Mouse (Mus musculus): ENCODE measurements at regions not wholly inside any gene's neighbourhood (a gene's known extent, or its start where the extent isn't known, plus 50 kb on each side); places are given as distances from the start of the nearest gene placed in this dataset.
A peak's percentile ranks its signal among the peaks of the same experiment; 100 is the strongest.

DNA sequence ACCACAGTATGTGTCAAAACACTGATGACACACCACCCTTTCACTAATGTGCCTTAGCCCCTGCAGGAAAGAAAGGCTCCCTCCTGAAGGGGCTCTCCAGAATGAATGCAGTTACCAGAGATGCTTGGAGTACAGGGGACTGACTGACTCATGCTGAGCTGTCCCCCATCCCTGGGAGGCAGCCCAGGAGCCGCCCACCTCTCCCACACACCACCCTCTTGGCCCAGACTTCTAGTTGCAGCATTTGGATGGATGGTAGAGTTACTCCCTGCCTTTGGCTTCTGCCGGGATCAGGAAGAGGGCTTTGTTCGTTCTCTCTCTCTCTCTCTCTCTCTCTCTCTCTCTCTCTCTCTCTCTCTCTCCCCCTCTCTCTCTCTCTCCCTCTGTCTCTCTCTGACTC, 53.4 kb upstream of the Jun start:
- peak overlapping the region; percentile 14; the same call in 1 of the 2 replicates for H3K27ac ChIP-seq (ENCODE audit: control insufficient read depth, insufficient read depth, low read length)
- H3K4me3 ChIP-seq (ENCODE audit: control insufficient read depth, insufficient read depth, low read length) = no peak overlapping the region
- 23% methylated on average over 3 of the region's 3 CpGs for WGBS
- no peaks in the 10 kb centered on the region for H3K27me3 ChIP-seq (ENCODE audit: control insufficient read depth, insufficient read depth, low read length)
- DNase-seq = no peak
- TF ChIP-seq POLR2A (IDR thresholded peaks at IDR 0.05; ENCODE audit: control insufficient read depth, extremely low read depth, insufficient read depth, low read length, poor library complexity) (no peak), CTCF (IDR thresholded peaks at IDR 0.05; ENCODE audit: borderline replicate concordance, control insufficient read depth, extremely low read depth, insufficient read depth, low read length, poor library complexity) (no peak)
- peaks cover 14% of the 10 kb centered on the region for H3K4me1 ChIP-seq (replicated peaks; ENCODE audit: control insufficient read depth, insufficient read depth, low read length)
- no peaks in the 10 kb centered on the region for H3K36me3 ChIP-seq (ENCODE audit: control insufficient read depth, insufficient read depth, low read length)

DNA sequence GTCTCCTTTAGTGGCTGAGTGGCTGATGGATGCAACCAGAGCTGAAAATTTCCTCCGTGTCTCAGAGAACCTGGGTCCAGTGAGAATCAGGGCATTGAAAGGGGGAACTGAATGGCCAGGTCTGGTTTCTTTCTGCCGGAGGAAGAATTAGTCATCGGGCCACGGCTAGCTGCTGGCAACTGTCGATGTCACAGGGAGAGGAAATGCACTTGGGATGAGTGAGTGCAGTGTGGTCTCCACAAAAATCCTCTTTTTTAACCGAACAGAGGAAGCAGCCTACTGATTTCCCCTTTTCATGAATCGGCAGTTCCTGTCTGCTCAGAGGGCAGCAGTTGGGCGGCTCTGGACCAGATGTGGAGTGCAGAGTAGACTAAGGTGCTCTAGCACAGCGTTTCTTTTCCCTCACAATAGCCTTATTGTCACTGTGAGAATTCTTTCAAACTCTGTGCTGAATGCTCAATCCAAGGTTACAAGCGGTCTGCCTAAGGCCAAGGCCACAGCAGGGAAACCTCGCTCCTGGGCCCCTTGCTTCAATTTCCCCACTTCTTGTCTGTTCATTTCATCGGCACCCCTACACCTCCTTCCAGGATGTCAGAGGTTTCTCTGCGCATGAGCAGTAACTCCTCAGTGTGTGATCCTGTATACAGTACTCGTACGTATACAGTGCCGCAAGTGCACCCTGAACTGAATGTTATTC, 54.1 kb upstream of the Jun start:
- peak; percentile 71 for DNase-seq
- H3K36me3 ChIP-seq (ENCODE audit: control insufficient read depth, insufficient read depth, low read length) = no peaks in the 10 kb centered on the region
- H3K4me3 ChIP-seq (ENCODE audit: control insufficient read depth, insufficient read depth, low read length) = peak overlapping the region; percentile 19
- no peaks in the 10 kb centered on the region for H3K27me3 ChIP-seq (ENCODE audit: control insufficient read depth, insufficient read depth, low read length)
- peaks cover 14% of the 10 kb centered on the region for H3K4me1 ChIP-seq (replicated peaks; ENCODE audit: control insufficient read depth, insufficient read depth, low read length)
- TF ChIP-seq POLR2A (IDR thresholded peaks at IDR 0.05; ENCODE audit: control insufficient read depth, extremely low read depth, insufficient read depth, low read length, poor library complexity) (no peak), CTCF (IDR thresholded peaks at IDR 0.05; ENCODE audit: borderline replicate concordance, control insufficient read depth, extremely low read depth, insufficient read depth, low read length, poor library complexity) (no peak)
- H3K27ac ChIP-seq (ENCODE audit: control insufficient read depth, insufficient read depth, low read length) = peak overlapping the region; percentile 39; the same call in 1 of the 2 replicates
- 3% methylated on average over 16 of the region's 16 CpGs for WGBS

DNA sequence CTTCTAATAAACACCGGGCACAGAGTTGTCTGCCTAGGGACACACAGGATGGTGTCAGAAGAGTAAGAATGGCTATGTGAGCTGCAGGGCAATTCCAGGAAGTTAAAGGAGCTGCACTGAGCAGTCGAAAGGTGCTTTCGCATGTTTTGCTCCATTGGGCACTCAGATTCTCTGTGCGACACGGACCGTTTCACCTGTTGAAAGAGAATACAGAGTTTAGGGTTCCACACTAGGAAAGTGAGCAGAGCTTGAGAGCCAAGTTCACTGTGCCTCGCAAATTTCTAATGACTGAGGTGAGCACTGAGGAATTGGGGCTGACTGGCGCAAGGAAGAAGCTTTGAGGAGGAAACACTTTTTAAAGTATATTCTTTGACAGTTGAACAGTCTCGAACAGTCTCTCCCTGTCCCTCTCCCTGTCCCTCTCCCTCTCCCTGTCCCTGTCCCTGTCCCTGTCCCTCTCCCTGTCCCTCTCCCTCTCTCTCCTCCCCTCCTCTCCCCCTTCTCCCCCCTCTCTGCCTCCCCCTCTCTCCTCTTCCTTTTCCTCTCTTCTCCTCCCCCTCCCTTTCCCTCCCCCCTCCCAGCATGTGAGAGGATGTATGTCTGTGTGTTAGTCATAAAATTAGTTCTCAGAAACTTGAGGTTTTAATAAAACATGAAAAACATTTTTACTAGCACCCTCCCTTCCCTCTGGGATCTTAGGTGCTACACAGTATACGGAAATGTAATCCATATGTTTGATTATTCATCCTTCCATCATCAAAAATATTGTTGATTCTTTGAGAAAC, 55.1 kb upstream of the Jun start:
- H3K27ac ChIP-seq (ENCODE audit: control insufficient read depth, insufficient read depth, low read length) = peak overlapping the region; percentile 45; the same call in 1 of the 2 replicates
- H3K27me3 ChIP-seq (ENCODE audit: control insufficient read depth, insufficient read depth, low read length) = no peaks in the 10 kb centered on the region
- peak; percentile 18 for DNase-seq
- no peaks in the 10 kb centered on the region for H3K36me3 ChIP-seq (ENCODE audit: control insufficient read depth, insufficient read depth, low read length)
- TF ChIP-seq POLR2A (IDR thresholded peaks at IDR 0.05; ENCODE audit: control insufficient read depth, extremely low read depth, insufficient read depth, low read length, poor library complexity) (no peak), CTCF (IDR thresholded peaks at IDR 0.05; ENCODE audit: borderline replicate concordance, control insufficient read depth, extremely low read depth, insufficient read depth, low read length, poor library complexity) (no peak)
- peak overlapping the region; percentile 47 for H3K4me3 ChIP-seq (ENCODE audit: control insufficient read depth, insufficient read depth, low read length)
- H3K4me1 ChIP-seq (replicated peaks; ENCODE audit: control insufficient read depth, insufficient read depth, low read length) = peaks cover 14% of the 10 kb centered on the region
- 14% methylated on average over 10 of the region's 10 CpGs for WGBS

DNA sequence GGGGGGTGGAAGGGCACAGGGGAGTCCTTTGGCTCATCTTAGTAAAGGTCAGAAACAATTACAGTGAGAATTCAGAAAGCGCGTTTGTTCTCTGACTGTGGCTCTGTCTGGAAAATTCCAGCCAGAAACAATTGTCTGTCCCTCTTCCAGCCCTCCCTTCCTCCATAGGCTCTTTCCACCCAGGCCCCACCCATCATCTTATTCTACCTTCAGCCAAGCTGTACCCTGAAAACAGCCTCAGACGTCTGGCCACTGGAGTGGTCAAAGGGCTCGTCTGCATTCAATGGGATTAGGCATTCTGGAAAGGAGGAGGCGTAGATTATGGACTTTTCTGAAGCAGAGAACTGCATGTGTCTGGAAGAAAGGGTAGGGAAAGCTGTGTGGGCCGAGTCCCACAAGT, 56.8 kb upstream of the Jun start:
- Histone ChIP-seq H3K4me3 (ENCODE audit: control insufficient read depth, insufficient read depth, low read length) (no peak overlapping the region), H3K27ac (ENCODE audit: control insufficient read depth, insufficient read depth, low read length) (no peak overlapping the region), H3K27me3 (ENCODE audit: control insufficient read depth, insufficient read depth, low read length) (no peaks in the 10 kb centered on the region), H3K4me1 (replicated peaks; ENCODE audit: control insufficient read depth, insufficient read depth, low read length) (peaks cover 14% of the 10 kb centered on the region), H3K36me3 (ENCODE audit: control insufficient read depth, insufficient read depth, low read length) (no peaks in the 10 kb centered on the region)
- whole genome bisulfite sequencing = 96% methylated on average over 6 of the region's 6 CpGs
- DNase-seq = no peak
- TF ChIP-seq CTCF (IDR thresholded peaks at IDR 0.05; ENCODE audit: borderline replicate concordance, control insufficient read depth, extremely low read depth, insufficient read depth, low read length, poor library complexity) (no peak), POLR2A (IDR thresholded peaks at IDR 0.05; ENCODE audit: control insufficient read depth, extremely low read depth, insufficient read depth, low read length, poor library complexity) (no peak)

DNA sequence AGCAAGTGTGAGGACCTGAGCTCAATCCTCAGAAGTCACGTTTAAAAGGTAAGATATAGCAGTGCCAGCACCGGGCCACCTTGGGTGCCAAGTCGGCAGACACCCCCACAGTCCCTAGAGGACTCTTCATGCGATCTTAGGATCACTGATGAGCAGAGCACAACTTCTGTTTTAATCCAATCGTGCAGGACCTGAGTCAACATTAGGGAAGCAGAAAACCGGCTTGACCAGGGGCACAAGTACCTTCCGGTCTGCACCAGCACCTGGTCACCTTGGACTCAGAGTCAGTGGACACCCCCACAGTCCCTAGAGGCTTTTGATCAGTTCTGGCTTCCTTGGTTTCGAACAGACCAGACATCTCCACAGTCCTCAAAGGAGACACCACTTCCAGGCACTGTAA, 58.8 kb upstream of the Jun start:
- Histone ChIP-seq H3K36me3 (ENCODE audit: control insufficient read depth, insufficient read depth, low read length) (no peaks in the 10 kb centered on the region), H3K4me1 (replicated peaks; ENCODE audit: control insufficient read depth, insufficient read depth, low read length) (peaks cover 8% of the 10 kb centered on the region), H3K27me3 (ENCODE audit: control insufficient read depth, insufficient read depth, low read length) (no peaks in the 10 kb centered on the region), H3K4me3 (ENCODE audit: control insufficient read depth, insufficient read depth, low read length) (no peak overlapping the region), H3K27ac (ENCODE audit: control insufficient read depth, insufficient read depth, low read length) (no peak overlapping the region)
- 97% methylated on average over 8 of the region's 8 CpGs for WGBS
- TF ChIP-seq POLR2A (IDR thresholded peaks at IDR 0.05; ENCODE audit: control insufficient read depth, extremely low read depth, insufficient read depth, low read length, poor library complexity) (no peak), CTCF (IDR thresholded peaks at IDR 0.05; ENCODE audit: borderline replicate concordance, control insufficient read depth, extremely low read depth, insufficient read depth, low read length, poor library complexity) (no peak)
- no peak for DNase-seq

DNA sequence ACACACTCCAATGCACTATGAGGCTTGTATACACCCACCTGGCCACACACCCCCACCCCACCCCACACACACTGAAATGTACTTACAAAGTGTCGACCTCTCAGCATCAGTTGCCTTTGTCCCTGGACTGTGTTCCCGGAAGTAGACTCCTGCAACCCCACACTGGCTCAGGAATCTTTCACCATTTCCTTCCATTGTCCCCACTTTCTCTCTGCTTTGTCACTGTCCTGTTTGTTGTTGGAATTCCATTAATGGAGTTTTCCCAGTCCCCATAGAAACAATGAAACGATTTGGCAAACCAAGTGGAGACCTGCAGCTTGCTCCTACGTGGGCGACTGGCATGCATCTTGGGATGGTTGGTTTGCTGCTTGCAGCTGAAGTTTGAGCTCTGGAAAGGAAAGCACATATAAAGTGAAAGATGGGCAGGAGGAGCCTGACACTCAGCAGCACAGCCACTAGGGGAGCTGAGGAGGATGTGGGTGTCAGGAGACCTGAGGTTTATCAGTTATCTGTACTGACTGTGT, 65.2 kb upstream of the Jun start:
- WGBS = 78% methylated on average over 5 of the region's 5 CpGs
- no peaks in the 10 kb centered on the region for H3K4me1 ChIP-seq (replicated peaks; ENCODE audit: control insufficient read depth, insufficient read depth, low read length)
- no peak overlapping the region for H3K4me3 ChIP-seq (ENCODE audit: control insufficient read depth, insufficient read depth, low read length)
- H3K36me3 ChIP-seq (ENCODE audit: control insufficient read depth, insufficient read depth, low read length) = no peaks in the 10 kb centered on the region
- DNase-seq = peak; percentile 20
- H3K27me3 ChIP-seq (ENCODE audit: control insufficient read depth, insufficient read depth, low read length) = no peaks in the 10 kb centered on the region
- no peak overlapping the region for H3K27ac ChIP-seq (ENCODE audit: control insufficient read depth, insufficient read depth, low read length)
- TF ChIP-seq CTCF (IDR thresholded peaks at IDR 0.05; ENCODE audit: borderline replicate concordance, control insufficient read depth, extremely low read depth, insufficient read depth, low read length, poor library complexity) = no peak
- no peak for TF ChIP-seq POLR2A (IDR thresholded peaks at IDR 0.05; ENCODE audit: control insufficient read depth, extremely low read depth, insufficient read depth, low read length, poor library complexity)
